Mouse (Mus musculus): ENCODE data around the gene Irak2.

The Irak2 gene

GRCm38 (mm10) chr6:113624989-113625770, 13.1 kb upstream of the Irak2 start:
- in situ Hi-C loops (cut with MboI; ENCODE audit: low pct_unique_long_range_greater_than_20kb in 1 of 2, low sequenced_read_pairs in 2 of 2, unreplicated experiment in 1 of 2) = no loop called here

GRCm38 (mm10) chr6:113630322-113630721, 7.9 kb upstream of the Irak2 start:
- in situ Hi-C loops (cut with MboI; ENCODE audit: low pct_unique_long_range_greater_than_20kb in 1 of 2, low sequenced_read_pairs in 2 of 2, unreplicated experiment in 1 of 2) = no loop called here

GRCm38 (mm10) chr6:113632863-113633262, 5.4 kb upstream of the Irak2 start:
- in situ Hi-C loops (cut with MboI; ENCODE audit: low pct_unique_long_range_greater_than_20kb in 1 of 2, low sequenced_read_pairs in 2 of 2, unreplicated experiment in 1 of 2) = no loop called here

GRCm38 (mm10) chr6:113639201-113639600, 934 bp downstream of the Irak2 start:
- in situ Hi-C loops (cut with MboI; ENCODE audit: low pct_unique_long_range_greater_than_20kb in 1 of 2, low sequenced_read_pairs in 2 of 2, unreplicated experiment in 1 of 2) = loop anchor here in 1 of 2 experiments (5.0 kb wide), 1 partner anchor 33 kb away; no protein-coding TSS in a partner anchor

GRCm38 (mm10) chr6:113642605-113643004, 4.3 kb downstream of the Irak2 start:
- in situ Hi-C loops (cut with MboI; ENCODE audit: low pct_unique_long_range_greater_than_20kb in 1 of 2, low sequenced_read_pairs in 2 of 2, unreplicated experiment in 1 of 2) = no loop called here

- in situ Hi-C loops (cut with MboI; ENCODE audit: low pct_unique_long_range_greater_than_20kb in 1 of 2, low sequenced_read_pairs in 2 of 2, unreplicated experiment in 1 of 2) = no loop called here
Observed at GRCm38 (mm10) chr6:113643021-113643420, 4.8 kb downstream of the Irak2 start.

GRCm38 (mm10) chr6:113643967-113644366, 5.7 kb downstream of the Irak2 start:
- in situ Hi-C loops (cut with MboI; ENCODE audit: low pct_unique_long_range_greater_than_20kb in 1 of 2, low sequenced_read_pairs in 2 of 2, unreplicated experiment in 1 of 2) = no loop called here

GRCm38 (mm10) chr6:113644808-113645207, 6.5 kb downstream of the Irak2 start:
- in situ Hi-C loops (cut with MboI; ENCODE audit: low pct_unique_long_range_greater_than_20kb in 1 of 2, low sequenced_read_pairs in 2 of 2, unreplicated experiment in 1 of 2) = no loop called here

GRCm38 (mm10) chr6:113649346-113650196, 11.3 kb downstream of the Irak2 start:
- in situ Hi-C loops (cut with MboI; ENCODE audit: low pct_unique_long_range_greater_than_20kb in 1 of 2, low sequenced_read_pairs in 2 of 2, unreplicated experiment in 1 of 2) = no loop called here

GRCm38 (mm10) chr6:113650197-113650640, 12.0 kb downstream of the Irak2 start:
- in situ Hi-C loops (cut with MboI; ENCODE audit: low pct_unique_long_range_greater_than_20kb in 1 of 2, low sequenced_read_pairs in 2 of 2, unreplicated experiment in 1 of 2) = no loop called here

GRCm38 (mm10) chr6:113651626-113652025, 13.4 kb downstream of the Irak2 start:
- in situ Hi-C loops (cut with MboI; ENCODE audit: low pct_unique_long_range_greater_than_20kb in 1 of 2, low sequenced_read_pairs in 2 of 2, unreplicated experiment in 1 of 2) = no loop called here

GRCm38 (mm10) chr6:113653551-113653950, 15.3 kb downstream of the Irak2 start:
- in situ Hi-C loops (cut with MboI; ENCODE audit: low pct_unique_long_range_greater_than_20kb in 1 of 2, low sequenced_read_pairs in 2 of 2, unreplicated experiment in 1 of 2) = no loop called here

GRCm38 (mm10) chr6:113654102-113654501, 15.8 kb downstream of the Irak2 start:
- in situ Hi-C loops (cut with MboI; ENCODE audit: low pct_unique_long_range_greater_than_20kb in 1 of 2, low sequenced_read_pairs in 2 of 2, unreplicated experiment in 1 of 2) = no loop called here

GRCm38 (mm10) chr6:113654753-113655397, 16.6 kb downstream of the Irak2 start:
- in situ Hi-C loops (cut with MboI; ENCODE audit: low pct_unique_long_range_greater_than_20kb in 1 of 2, low sequenced_read_pairs in 2 of 2, unreplicated experiment in 1 of 2) = no loop called here

GRCm38 (mm10) chr6:113655475-113655874, 17.2 kb downstream of the Irak2 start:
- in situ Hi-C loops (cut with MboI; ENCODE audit: low pct_unique_long_range_greater_than_20kb in 1 of 2, low sequenced_read_pairs in 2 of 2, unreplicated experiment in 1 of 2) = no loop called here

GRCm38 (mm10) chr6:113656847-113657246, 18.6 kb downstream of the Irak2 start:
- in situ Hi-C loops (cut with MboI; ENCODE audit: low pct_unique_long_range_greater_than_20kb in 1 of 2, low sequenced_read_pairs in 2 of 2, unreplicated experiment in 1 of 2) = no loop called here

GRCm38 (mm10) chr6:113658226-113658625, 20.0 kb downstream of the Irak2 start:
- in situ Hi-C loops (cut with MboI; ENCODE audit: low pct_unique_long_range_greater_than_20kb in 1 of 2, low sequenced_read_pairs in 2 of 2, unreplicated experiment in 1 of 2) = no loop called here

GRCm38 (mm10) chr6:113659648-113660491, 21.6 kb downstream of the Irak2 start:
- in situ Hi-C loops (cut with MboI; ENCODE audit: low pct_unique_long_range_greater_than_20kb in 1 of 2, low sequenced_read_pairs in 2 of 2, unreplicated experiment in 1 of 2) = no loop called here

Measured in mouse embryonic stem cell (cell line).